Mouse (Mus musculus) spleen, adult 2 months (tissue): ENCODE results near the gene Tmem210. TPM values are rescaled to one million over a fixed set of nuclear protein-coding genes. Genes with fewer than 3 reads are reported as not detected.

Experiments
- DNase-seq, 2 experiments: peaks; one replicate each; pipeline versions ENCODE4 v3.0.0 to v3.0.0-alpha.2; 2012 to 2021; ENCODE audit warnings: low spot score in 2 of 2, low read depth in 1 of 2
- H3K27ac ChIP-seq: fragments of 200-500 bp; 2 replicates; pipeline ENCODE4 v1.5.1; 2012; ENCODE audit warnings: low read length, inconsistent platforms; ENCODE audit not compliant: insufficient read depth
- H3K27me3 ChIP-seq: fragments of 200-500 bp; 2 replicates; pipeline ENCODE4 v1.6.1; 2012; ENCODE audit warnings: mild to moderate bottlenecking, moderate library complexity, low read length, inconsistent platforms; ENCODE audit not compliant: control insufficient read depth, insufficient read depth
- H3K36me3 ChIP-seq: fragments of 200-500 bp; 2 replicates; pipeline ENCODE4 v1.6.1; 2012; ENCODE audit warnings: mild to moderate bottlenecking, low read length, inconsistent platforms; ENCODE audit not compliant: control insufficient read depth, insufficient read depth
- H3K4me1 ChIP-seq: fragments of 200-500 bp; 2 replicates; pipeline ENCODE4 v1.6.1; 2011; ENCODE audit warnings: inconsistent platforms; ENCODE audit not compliant: control insufficient read depth, insufficient read depth, insufficient read length
- H3K4me3 ChIP-seq: fragments of 200-500 bp; 2 replicates; pipeline ENCODE4 v1.5.1; 2011; ENCODE audit warnings: mild to moderate bottlenecking, inconsistent platforms; ENCODE audit not compliant: insufficient read depth, insufficient read length; ENCODE audit errors: extremely low read depth
- CTCF ChIP-seq: fragments of 200-500 bp; IDR thresholded peaks from 2 replicates; pipeline ENCODE4 v1.5.1; 2011; ENCODE audit warnings: mild to moderate bottlenecking, inconsistent platforms; ENCODE audit not compliant: insufficient read depth, insufficient read length, insufficient replicate concordance; ENCODE audit errors: extremely low read depth
- POLR2A ChIP-seq: fragments of 200-500 bp; IDR thresholded peaks from 2 replicates; pipeline ENCODE4 v1.6.1; 2011; ENCODE audit warnings: low read depth, low read length, inconsistent platforms
- WGBS: fragments of 180-500 bp; shearing (Covaris S2); methylation state at CpG from one replicate; pipeline ENCODE4 v1.1.7; 2018; 5-methylcytosine and 5-hydroxymethylcytosine counted together
- polyA plus RNA-seq: library from polyadenylated mRNA; depleted of rRNA; stranded (reverse); fragments of >200 nt; gene quantifications from 2 replicates; pipeline ENCODE4 v1.2.3, GENCODE M21; 2012

Gene Tmem210
- polyA plus RNA-seq, 1 experiment = not detected

GRCm38 (mm10) chr2:25265897-25266656 is 21.9 kb upstream of the Tmem210 start:
- DNase-seq = no peak
- TF ChIP-seq CTCF (no peak), POLR2A (no peak)
- peaks cover 5% of the 10 kb centered on the region for H3K36me3 ChIP-seq
- no peak overlapping the region for H3K4me3 ChIP-seq
- no peaks in the 10 kb centered on the region for H3K27me3 ChIP-seq
- WGBS = 47% methylated on average over 6 of the region's 6 CpGs
- peaks cover 20% of the 10 kb centered on the region for H3K4me1 ChIP-seq
- H3K27ac ChIP-seq = 0 out of 2 replicates have a peak overlapping the region, but pooled peaks have one; percentile 1

GRCm38 (mm10) chr2:25266720-25267119 is 21.2 kb upstream of the Tmem210 start:
- Histone ChIP-seq H3K36me3 (peaks cover 5% of the 10 kb centered on the region), H3K4me3 (no peak overlapping the region), H3K27me3 (no peaks in the 10 kb centered on the region), H3K4me1 (peaks cover 20% of the 10 kb centered on the region), H3K27ac (no peak overlapping the region)
- TF ChIP-seq POLR2A = no peak
- TF ChIP-seq CTCF = no peak
- DNase-seq = no peak
- WGBS = 61% methylated on average over 2 of the region's 2 CpGs

- Histone ChIP-seq H3K27ac (no peak overlapping the region), H3K36me3 (peaks cover 5% of the 10 kb centered on the region), H3K4me1 (peaks cover 20% of the 10 kb centered on the region), H3K27me3 (no peaks in the 10 kb centered on the region), H3K4me3 (no peak overlapping the region)
- DNase-seq = no peak
- no peak for TF ChIP-seq POLR2A
- no peak for TF ChIP-seq CTCF
Measured at GRCm38 (mm10) chr2:25267241-25267640, 20.7 kb upstream of the Tmem210 start.

GRCm38 (mm10) chr2:25267746-25268309 is 20.1 kb upstream of the Tmem210 start:
- Histone ChIP-seq H3K36me3 (peaks cover 5% of the 10 kb centered on the region), H3K4me3 (no peak overlapping the region), H3K4me1 (peaks cover 21% of the 10 kb centered on the region), H3K27ac (no peak overlapping the region), H3K27me3 (no peaks in the 10 kb centered on the region)
- TF ChIP-seq CTCF = no peak
- no peak for TF ChIP-seq POLR2A
- WGBS = 81% methylated on average over 4 of the region's 4 CpGs
- no peak for DNase-seq

GRCm38 (mm10) chr2:25271827-25272511 is 16.0 kb upstream of the Tmem210 start, which contains the start of the genes Ssna1 and Anapc2:
Ssna1 (minus strand) TSS chr2:25272438.
Anapc2 (plus strand) TSS chr2:25272478.
- Histone ChIP-seq H3K4me3 (peak within 1 kb of the TSS; percentile 78), H3K36me3 (peaks cover 15% of the 10 kb centered on the region), H3K27me3 (no peaks in the 10 kb centered on the region), H3K4me1 (peaks cover 3% of the 10 kb centered on the region; the same call in 1 of the 2 replicates), H3K27ac (peak within 1 kb of the TSS; percentile 82)
- WGBS = under 1% methylated on average over 55 of the region's 55 CpGs
- DNase-seq = peak; percentile 89 to 94
- TF ChIP-seq POLR2A (peak; percentile 65), CTCF (no peak)

- peak overlapping the region; percentile 78 for H3K4me3 ChIP-seq
- H3K27me3 ChIP-seq = no peaks in the 10 kb centered on the region
- under 1% methylated on average over 29 of the region's 29 CpGs for WGBS
- H3K36me3 ChIP-seq = peaks cover 16% of the 10 kb centered on the region
- no peak for DNase-seq
- peak overlapping the region; percentile 3; the same call in 1 of the 2 replicates for H3K27ac ChIP-seq
- TF ChIP-seq CTCF (no peak), POLR2A (no peak)
- peaks cover 3% of the 10 kb centered on the region; the same call in 1 of the 2 replicates for H3K4me1 ChIP-seq
Measured at GRCm38 (mm10) chr2:25272515-25272914, 15.4 kb upstream of the Tmem210 start.
